Mouse (Mus musculus) liver, postnatal 0 days (tissue): ENCODE measurements around the gene Patl1.

Source experiments
- CTCF ChIP-seq: sonication (generic); IDR thresholded peaks from 2 replicates; pipeline ENCODE4 v1.5.1; 2016; ENCODE audit warnings: antibody characterized with exemption, low read depth
- EP300 ChIP-seq: IDR thresholded peaks from 2 replicates; pipeline ENCODE4 v1.6.1; 2016; ENCODE audit warnings: antibody characterized with exemption, low read depth, mild to moderate bottlenecking

- no peak for TF ChIP-seq CTCF
- TF ChIP-seq EP300 = no peak
These were observed 77.1 kb downstream of the Patl1 start for GRCm38 (mm10) chr19:11989334-11989733.
